Mouse (Mus musculus) stomach, embryonic 14.5 days (tissue): ENCODE data around the gene Smtnl2. TPM values are rescaled to one million over a fixed set of nuclear protein-coding genes. Genes with fewer than 3 reads are reported as not detected.
"Not testable (repeated sequence)": the region's sequence is repeated elsewhere in the genome, so short reads cannot be mapped to it uniquely, and the experiment has no call there.

Experiments
- ATAC-seq: fragments of 200-750 bp; cut with Nextera tagmentation; 2 replicates; pipeline ENCODE4 v1.8.0; 2017; ENCODE audit warnings: low read depth, moderate TSS enrichment; ENCODE audit not compliant: insufficient number of reproducible peaks, insufficient read depth, low FRiP score
- H3K27ac ChIP-seq: fragments of 300-500 bp; sonication (generic); 2 replicates; pipeline ENCODE4 v1.5.1; 2014; ENCODE audit warnings: mild to moderate bottlenecking, low read length, moderate library complexity, mixed read lengths
- H3K27me3 ChIP-seq: fragments of 300-500 bp; sonication (generic); 2 replicates; pipeline ENCODE4 v1.6.1; 2014; ENCODE audit warnings: low read length, control low read depth, mixed read lengths; ENCODE audit not compliant: control insufficient read depth, insufficient read depth
- H3K36me3 ChIP-seq: fragments of 300-500 bp; sonication (generic); 2 replicates; pipeline ENCODE4 v1.6.1; 2014; ENCODE audit warnings: mild to moderate bottlenecking, control low read depth, low read length, moderate library complexity, mixed read lengths; ENCODE audit not compliant: control insufficient read depth, insufficient read depth
- H3K4me1 ChIP-seq: fragments of 300-500 bp; sonication (generic); 2 replicates; pipeline ENCODE4 v1.6.1; 2014; ENCODE audit warnings: low read length, control low read depth, mixed read lengths; ENCODE audit not compliant: control insufficient read depth, insufficient read depth
- H3K4me2 ChIP-seq: fragments of 300-500 bp; sonication (generic); replicated peaks from 2 replicates; pipeline ENCODE4 v1.6.1; 2014; ENCODE audit warnings: low read depth, low read length, control low read depth
- H3K4me3 ChIP-seq: fragments of 300-500 bp; sonication (generic); 2 replicates; pipeline ENCODE4 v1.5.1; 2014; ENCODE audit warnings: low read depth, low read length, control low read depth
- H3K9ac ChIP-seq: fragments of 300-500 bp; sonication (generic); replicated peaks from 2 replicates; pipeline ENCODE4 v1.6.1; 2014; ENCODE audit warnings: low read depth, mild to moderate bottlenecking, control low read depth, low read length, moderate library complexity, mixed read lengths
- H3K9me3 ChIP-seq: fragments of 300-500 bp; sonication (generic); 2 replicates; pipeline ENCODE4 v1.6.1; 2016; ENCODE audit warnings: low read depth, low read length, control low read depth; ENCODE audit not compliant: control insufficient read depth
- WGBS: fragments of 180-500 bp; shearing (Covaris S2); extraction: QIAGEN DNeasy Blood & Tissue Kit; methylation state at CpG from one replicate; pipeline ENCODE4 v1.1.7; 2014; 5-methylcytosine and 5-hydroxymethylcytosine counted together
- polyA plus RNA-seq: library from polyadenylated mRNA; unstranded; fragments of >200 nt; fragmentation: Nextera tagmentation; extraction: Ambion mirVana; gene quantifications from 2 replicates; pipeline ENCODE4 v1.2.1, GENCODE M21; 2014

The Smtnl2 gene
- polyA plus RNA-seq, 1 experiment from 2014 or later: 28.8 TPM

DNA sequence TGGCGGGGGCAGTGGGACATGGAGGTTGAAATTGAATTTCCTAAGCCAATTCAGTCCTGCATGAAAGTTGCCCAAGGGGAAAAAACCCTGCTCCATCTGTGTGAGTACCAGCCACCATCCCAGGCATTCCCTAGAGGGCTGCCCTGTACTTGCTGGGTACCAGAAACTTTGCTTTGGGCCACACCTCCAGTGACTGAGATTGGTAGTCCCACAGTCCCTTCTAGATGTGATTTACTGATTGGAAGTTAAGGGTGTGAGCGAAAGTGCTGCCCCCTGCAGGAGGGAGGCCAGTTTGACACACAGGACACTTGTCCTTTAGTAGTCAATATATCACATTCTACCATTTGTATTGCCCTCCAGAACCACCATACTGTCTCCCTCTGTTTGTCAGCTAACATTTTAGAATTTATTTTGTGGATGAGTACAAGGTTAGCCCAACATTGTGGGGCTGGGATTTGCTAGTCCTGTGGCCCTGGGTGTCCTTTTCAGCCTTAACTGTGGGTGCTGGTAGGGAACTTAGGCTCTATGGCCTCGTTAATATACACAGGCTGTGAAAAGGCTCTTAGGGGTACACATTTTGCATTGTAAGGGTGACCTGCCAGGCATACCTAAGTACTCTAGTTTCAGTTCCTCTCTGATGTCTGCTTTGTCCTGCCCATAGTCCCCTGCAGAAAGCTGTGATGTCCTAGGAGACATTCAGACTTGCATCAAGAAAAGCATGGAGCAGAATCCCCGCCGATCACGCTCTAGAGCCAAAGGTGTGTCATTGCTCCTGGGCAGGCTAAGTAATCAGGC is 35.0 kb upstream of the Smtnl2 start:
- Histone ChIP-seq H3K36me3 (peaks cover 89% of the 10 kb centered on the region), H3K27ac (no peak overlapping the region), H3K9me3 (no peaks in the 10 kb centered on the region), H3K4me1 (peaks cover 6% of the 10 kb centered on the region; the same call in 1 of the 2 replicates), H3K9ac (no peak overlapping the region), H3K4me3 (no peak overlapping the region), H3K27me3 (no peaks in the 10 kb centered on the region), H3K4me2 (no peak overlapping the region)
- 93% methylated on average over 6 of the region's 6 CpGs for WGBS
- no peak for ATAC-seq

DNA sequence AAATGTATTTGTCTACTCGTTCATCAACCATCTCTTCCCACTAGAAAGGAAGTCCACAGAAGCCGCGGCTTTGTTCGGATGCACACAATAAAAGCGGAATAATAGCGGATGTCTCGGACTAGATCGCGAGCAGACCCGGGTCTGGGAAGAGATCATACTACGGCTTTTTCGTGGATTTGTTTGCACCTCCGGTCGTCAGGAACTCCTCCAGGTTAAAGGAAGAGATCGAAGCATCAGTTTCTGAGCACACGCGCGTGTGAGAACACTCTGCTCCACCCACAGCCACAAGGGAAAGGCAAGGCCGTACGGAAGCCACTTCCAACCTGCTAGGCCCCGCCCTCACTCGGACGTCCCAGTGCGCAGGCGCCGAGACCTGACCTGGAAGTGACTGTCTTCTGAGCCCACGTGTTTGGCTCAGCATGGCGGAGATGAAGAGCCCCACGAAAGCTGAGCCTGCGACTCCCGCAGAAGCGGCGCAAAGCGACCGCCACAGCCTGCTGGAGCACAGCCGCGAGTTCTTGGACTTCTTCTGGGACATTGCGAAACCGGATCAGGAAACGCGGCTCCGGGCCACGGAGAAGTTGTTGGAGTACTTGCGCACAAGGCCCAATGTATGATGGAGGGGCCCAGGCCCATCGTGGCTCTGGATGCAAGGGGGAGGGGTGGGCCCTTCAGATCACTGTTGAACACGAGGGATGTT is 29.6 kb upstream of the Smtnl2 start, which contains the start of gene Mybbp1a:
Mybbp1a (plus strand) TSS at position 391 of the 700 bp plus-strand sequence.
- H3K27ac ChIP-seq: peak within 1 kb of the TSS; percentile 75
- peak within 1 kb of the TSS; percentile 63 for H3K4me3 ChIP-seq
- H3K4me2 ChIP-seq: peak within 1 kb of the TSS; percentile 68
- peaks cover 38% of the 10 kb centered on the region for H3K36me3 ChIP-seq
- ATAC-seq: peak; percentile 95
- H3K9ac ChIP-seq: peak within 1 kb of the TSS; percentile 81
- 1% methylated on average over 46 of the region's 46 CpGs for WGBS
- peaks cover 6% of the 10 kb centered on the region; the same call in 1 of the 2 replicates for H3K4me1 ChIP-seq
- no peaks in the 10 kb centered on the region for H3K9me3 ChIP-seq
- H3K27me3 ChIP-seq: no peaks in the 10 kb centered on the region

DNA sequence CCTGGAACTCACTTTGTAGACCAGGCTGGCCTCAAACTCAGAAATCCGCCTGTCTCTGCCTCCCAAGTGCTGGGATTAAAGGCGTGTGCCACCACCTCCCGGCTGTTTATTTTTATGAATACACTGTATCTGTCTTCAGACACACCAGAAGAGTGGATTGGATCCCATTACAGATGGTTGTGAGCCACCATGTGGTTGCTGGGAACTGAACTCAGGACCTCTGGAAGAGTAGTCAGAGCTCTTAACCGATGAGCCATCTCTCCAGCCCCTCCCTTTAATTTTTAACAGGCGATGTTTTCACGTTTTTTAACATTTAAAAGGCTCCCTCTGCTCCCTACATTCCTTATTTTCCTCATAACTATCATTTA is 29.1 kb upstream of the Smtnl2 start:
- Histone ChIP-seq H3K36me3 (peaks cover 33% of the 10 kb centered on the region), H3K9ac (peak overlapping the region; percentile 81; the same call in 1 of the 2 replicates), H3K4me3 (peak overlapping the region; percentile 63), H3K27ac (peak overlapping the region; percentile 75), H3K4me2 (peak overlapping the region; percentile 68)
- not testable (repeated sequence) for ATAC-seq, H3K9me3 ChIP-seq, H3K27me3 ChIP-seq, H3K4me1 ChIP-seq
- 41% methylated on average over 6 of the region's 6 CpGs for WGBS

DNA sequence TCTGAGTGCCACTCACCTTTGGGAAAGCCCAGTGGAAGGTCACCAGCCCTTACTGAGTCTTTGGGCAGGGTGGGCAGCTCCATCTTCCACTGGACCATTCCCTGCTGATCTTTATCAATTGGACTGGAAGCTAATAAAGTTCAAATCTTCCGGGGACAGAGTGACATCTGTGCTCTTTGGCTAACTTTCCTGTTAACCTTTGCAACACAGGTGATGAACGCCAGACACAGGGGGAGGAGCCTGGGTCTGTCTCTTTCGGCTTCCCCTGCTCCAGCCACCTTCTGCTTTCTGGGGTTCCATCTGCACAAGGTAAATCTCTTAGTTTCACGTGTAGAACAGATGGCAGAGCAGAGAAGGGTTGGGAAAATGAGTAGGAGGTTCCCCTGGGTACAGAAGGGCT is 26.9 kb upstream of the Smtnl2 start:
- Histone ChIP-seq H3K36me3 (peaks cover 11% of the 10 kb centered on the region), H3K4me1 (peaks cover 9% of the 10 kb centered on the region; the same call in 1 of the 2 replicates), H3K4me3 (no peak overlapping the region), H3K27ac (no peak overlapping the region), H3K4me2 (no peak overlapping the region), H3K9me3 (no peaks in the 10 kb centered on the region), H3K27me3 (no peaks in the 10 kb centered on the region), H3K9ac (no peak overlapping the region)
- 61% methylated on average over 4 of the region's 4 CpGs for WGBS
- ATAC-seq: no peak

DNA sequence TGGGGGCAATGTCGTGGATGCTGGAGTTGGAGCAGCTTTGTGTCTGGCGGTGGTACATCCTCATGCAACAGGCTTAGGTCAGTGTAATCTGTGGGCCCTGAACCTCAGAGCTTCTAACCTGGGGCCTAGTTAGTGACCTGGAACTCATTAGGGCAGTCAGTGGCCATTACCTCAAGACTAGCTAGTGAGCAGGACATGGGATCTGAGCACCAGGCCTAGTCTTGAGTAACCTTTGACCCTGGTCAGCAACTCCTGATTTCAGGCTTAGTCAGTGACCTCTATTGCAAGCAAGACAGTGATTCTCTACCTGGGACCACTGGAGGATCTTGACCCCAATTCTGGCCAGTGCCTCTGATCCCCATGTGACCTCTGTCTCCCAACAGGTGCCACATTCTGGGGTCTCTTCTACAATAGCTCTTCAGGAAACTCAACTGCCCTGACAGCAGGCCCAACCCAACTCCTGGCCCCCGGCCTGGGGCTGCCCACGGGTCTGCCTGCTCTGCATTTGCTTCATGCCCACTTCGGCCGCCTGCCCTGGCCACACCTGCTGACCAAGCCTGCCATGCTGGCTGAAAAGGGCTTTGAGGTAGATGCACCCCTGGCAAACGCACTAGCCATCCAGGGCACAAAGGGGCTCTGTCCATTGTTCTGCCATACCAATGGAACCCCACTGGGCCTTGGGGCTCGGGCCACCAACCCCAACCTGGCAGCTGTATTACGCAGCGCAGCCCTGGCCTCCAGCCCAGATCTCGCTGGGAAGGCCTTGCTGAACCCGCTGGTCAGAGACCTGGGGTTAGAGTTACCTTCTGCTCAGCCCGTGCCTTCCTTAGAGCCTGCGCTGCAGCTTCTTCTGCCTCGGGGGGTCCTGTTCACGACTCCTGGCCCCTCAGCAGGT is 25.5 kb upstream of the Smtnl2 start:
- Histone ChIP-seq H3K27me3 (no peaks in the 10 kb centered on the region), H3K4me3 (no peak overlapping the region), H3K27ac (no peak overlapping the region), H3K4me2 (no peak overlapping the region), H3K36me3 (no peaks in the 10 kb centered on the region), H3K9me3 (no peaks in the 10 kb centered on the region), H3K4me1 (peaks cover 4% of the 10 kb centered on the region; the same call in 1 of the 2 replicates), H3K9ac (no peak overlapping the region)
- no peak for ATAC-seq
- WGBS: 85% methylated on average over 16 of the region's 16 CpGs

DNA sequence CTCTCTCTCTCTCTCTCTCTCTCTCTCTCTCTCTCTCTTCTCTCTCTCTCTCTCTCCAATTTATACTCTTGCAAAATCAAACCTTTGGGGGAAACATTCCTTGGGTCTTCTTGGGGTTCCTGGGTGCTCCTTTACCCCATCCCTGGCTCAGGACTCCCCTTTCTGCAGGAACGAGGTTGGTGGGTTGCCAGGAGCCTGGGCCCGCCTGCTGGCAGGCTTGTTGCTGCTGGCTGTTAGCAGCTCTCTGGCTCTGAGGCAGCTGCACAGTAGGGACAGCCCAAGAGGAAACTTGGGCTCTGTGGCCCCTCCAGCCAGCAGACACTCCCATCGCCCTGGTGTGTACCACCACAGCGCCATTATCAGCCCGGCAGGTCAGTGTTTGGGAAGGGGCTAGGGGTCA is 24.8 kb upstream of the Smtnl2 start:
- H3K9ac ChIP-seq: no peak overlapping the region
- 0 out of 2 replicates have a peak, but pooled peaks cover 3% of the 10 kb centered on the region for H3K4me1 ChIP-seq
- no peak overlapping the region for H3K27ac ChIP-seq
- no peak for ATAC-seq
- no peaks in the 10 kb centered on the region for H3K27me3 ChIP-seq
- H3K9me3 ChIP-seq: no peaks in the 10 kb centered on the region
- no peaks in the 10 kb centered on the region for H3K36me3 ChIP-seq
- no peak overlapping the region for H3K4me2 ChIP-seq
- WGBS: 68% methylated on average over 5 of the region's 5 CpGs
- no peak overlapping the region for H3K4me3 ChIP-seq

DNA sequence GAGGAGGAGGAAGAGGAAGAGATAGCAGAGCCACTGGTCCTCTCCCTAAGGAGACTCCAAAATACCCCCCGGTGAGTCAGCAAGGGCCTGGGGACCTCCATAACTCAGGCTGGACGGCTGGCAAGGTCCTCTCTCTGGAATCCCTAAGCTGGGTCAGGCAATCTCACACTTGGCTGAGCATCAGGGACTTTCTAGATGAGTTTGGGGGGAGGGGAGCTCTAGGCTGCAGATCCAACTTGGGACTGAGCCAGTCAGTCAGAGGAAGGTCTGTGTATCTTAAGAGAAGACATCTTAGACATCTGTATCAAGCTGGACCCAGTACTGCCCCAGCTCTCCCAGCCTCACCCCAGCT is 24.2 kb upstream of the Smtnl2 start:
- Histone ChIP-seq H3K4me3 (no peak overlapping the region), H3K4me2 (no peak overlapping the region), H3K9ac (no peak overlapping the region), H3K27me3 (no peaks in the 10 kb centered on the region), H3K27ac (no peak overlapping the region), H3K36me3 (no peaks in the 10 kb centered on the region), H3K4me1 (0 out of 2 replicates have a peak, but pooled peaks cover 3% of the 10 kb centered on the region), H3K9me3 (no peaks in the 10 kb centered on the region)
- 38% methylated on average over 2 of the region's 2 CpGs for WGBS
- ATAC-seq: peak; percentile 21; the same call in 1 of the 2 replicates
